Mouse (Mus musculus): ENCODE data around the gene Map7.
A peak's percentile ranks its signal among the peaks of the same experiment; 100 is the strongest.

Map7 gene

DNA sequence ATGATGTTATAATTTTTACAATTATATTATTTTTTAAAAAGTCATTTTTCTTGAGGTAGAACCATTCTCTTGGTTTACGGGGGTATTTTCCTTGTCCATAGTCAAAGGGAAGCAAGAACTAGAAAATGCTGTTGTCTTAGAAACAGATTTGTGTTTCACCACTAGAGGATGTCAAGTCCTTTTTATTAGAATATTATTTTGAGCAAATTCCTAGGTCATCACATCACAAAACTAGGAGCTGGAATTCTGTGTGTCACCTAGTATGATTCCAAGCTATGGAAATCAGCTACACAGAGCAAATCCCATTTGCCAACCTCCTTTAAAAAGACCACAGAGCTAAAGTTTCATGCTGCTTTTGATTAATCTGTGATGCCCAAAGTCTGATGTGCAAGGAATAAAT, 3.9 kb downstream of the Map7 start:
- no peak for DNase-seq (ENCODE audit: low spot score in 2 of 2)

DNA sequence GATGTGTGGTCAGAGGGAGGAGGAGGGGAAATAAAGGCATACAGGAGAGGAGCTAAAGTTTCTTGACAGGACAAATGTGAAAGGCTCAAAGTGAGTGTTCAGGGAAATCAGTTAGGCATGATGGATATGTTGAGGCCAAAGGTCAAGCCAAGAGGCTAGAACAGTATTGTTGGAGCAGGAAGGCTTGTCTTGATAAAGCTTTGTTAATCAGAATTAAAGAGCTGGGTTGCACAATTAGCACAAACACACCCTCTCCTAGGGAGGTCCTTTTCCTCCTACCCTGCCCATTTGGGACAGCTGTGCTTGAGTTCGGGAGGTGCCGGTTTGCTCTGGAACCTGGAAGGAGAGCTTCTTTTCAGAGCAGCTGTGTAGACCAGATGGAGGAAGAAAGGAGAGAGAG, 5.2 kb downstream of the Map7 start:
- DNase-seq (ENCODE audit: low spot score in 2 of 2), result no peak

DNA sequence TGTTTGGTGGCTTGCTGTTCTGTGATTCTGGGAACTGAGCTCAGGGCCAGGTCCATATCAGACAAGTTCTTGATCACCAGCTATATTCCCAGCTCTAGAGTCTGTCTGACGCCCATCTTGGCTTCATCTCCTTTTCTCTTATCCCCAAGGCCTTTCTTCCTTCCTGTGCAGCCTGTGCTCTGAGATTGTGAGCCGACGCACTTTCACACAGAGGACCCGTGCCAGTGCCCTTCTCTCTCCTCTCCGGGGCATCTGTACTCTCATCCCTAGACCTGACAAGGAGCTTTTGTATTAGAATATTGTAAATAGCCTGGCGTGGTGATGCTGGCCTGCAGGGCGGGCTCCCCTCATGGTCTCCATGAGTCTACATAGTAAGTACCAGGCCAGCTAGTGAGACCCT, 7.1 kb downstream of the Map7 start:
- DNase-seq (ENCODE audit: low spot score in 2 of 2), result no peak

DNA sequence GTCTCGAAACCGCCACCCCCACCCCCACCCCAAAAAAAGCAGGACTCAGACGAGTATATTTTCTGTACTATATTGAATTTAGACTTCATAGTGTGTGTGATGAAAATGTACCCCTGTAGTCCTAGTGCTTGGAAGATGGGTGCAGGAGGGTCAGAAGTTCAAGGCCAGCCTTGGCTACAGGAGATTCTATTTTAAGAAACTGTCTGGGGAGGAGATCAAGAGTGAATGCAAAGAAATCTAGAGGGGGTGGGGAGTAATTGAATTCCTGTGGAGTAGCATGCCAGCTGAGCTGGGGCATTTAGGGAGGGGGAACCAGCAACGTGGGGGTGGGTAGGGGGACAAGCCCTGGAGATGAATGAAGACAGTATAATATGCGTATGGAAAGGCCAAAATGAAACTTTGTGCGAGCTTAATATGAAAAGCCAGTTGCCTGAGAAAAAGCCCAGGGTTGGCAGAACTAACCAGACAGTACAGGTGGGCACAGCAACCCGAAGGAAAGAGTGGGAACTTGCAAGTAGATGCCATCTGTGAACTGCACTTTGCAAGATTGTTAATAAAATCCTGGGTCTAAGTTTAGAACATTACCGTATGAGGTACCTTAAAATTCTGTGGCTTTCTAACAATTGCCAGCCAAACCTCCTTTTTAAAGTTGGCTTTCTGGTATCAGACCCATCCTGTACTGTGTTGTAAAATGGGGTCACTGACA, 8.9 kb downstream of the Map7 start:
- no peak for DNase-seq (ENCODE audit: low spot score in 2 of 2)

DNA sequence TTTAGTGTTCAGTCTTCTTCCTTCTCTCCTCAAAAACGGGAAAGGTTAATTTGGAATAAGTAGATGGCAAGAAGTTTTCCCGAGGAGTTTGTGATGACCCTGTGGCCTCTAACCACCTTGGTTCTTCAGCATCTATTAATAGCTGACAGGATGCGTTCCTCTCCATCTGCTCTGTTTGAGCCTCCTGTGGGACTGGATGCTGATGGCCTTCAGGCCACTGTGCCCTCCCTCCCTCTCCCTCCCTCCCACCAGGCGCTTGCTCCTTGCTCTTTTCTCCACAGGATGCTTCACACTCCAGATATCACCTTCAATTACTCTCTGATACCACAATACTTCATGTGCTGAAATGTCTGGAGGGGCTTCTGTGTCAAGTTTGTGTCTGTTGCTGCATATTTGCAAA, 10.5 kb downstream of the Map7 start:
- no peak for DNase-seq (ENCODE audit: low spot score in 2 of 2)

DNA sequence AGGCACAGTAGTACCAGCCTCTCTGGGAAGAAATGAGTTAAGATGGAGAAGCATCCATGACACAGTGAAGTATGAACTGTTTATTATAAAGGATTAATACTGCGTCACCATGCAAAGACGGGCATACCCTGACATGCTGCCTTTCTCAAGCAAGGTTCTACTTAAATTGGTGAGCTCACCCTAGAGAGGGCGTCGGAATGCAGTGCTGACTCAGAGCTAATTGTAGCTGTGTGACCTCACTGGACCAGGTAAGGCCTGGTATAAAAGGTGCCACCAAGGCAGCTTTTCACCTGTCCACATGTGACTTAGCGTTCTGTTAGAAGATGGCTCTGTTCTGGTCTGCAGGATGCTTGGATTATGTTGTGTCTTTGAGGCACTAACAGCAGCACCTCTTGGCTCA, 11.0 kb downstream of the Map7 start:
- no peak for DNase-seq (ENCODE audit: low spot score in 2 of 2)

DNA sequence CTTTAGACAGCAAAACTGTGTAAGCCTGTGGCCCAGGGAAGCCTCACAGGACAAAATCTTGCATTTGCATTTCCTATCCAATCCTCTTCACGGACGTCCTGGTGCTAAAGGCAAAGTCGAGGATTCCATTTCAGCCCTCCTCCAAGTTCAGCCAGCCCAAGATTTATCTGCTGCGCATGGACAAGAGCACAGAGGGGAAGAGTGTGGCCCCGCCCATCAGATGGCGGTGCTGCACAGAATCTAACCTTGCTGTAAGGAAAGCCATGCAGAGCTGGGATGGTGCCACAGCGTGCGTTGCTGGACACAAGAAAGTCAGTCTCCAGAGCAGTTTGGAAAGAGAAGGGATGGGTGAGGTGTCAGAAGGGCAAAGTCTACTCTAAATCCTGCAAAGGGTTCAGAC, 12.6 kb downstream of the Map7 start:
- no peak for DNase-seq (ENCODE audit: low spot score in 2 of 2)

DNA sequence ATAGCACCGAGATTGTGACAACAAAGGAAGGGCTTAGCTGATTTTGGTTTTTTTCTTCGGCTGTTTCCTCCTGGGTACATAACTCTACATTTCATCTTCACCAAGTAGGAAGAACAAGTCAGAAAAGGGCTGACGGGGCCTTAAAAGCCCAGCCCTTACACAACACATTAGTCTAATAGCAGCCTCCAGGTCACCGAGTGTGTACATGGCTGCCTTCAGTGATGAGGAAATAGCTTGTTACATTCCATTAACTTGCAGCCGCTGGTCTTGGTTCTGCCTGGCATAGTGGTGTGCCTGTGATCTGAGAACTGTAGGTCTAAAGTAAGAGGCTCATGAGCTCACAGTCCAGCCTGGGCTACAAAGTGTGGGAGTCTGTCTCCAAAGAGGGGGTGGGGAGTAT, 16.5 kb downstream of the Map7 start:
- DNase-seq (ENCODE audit: low spot score in 2 of 2), result no peak

DNA sequence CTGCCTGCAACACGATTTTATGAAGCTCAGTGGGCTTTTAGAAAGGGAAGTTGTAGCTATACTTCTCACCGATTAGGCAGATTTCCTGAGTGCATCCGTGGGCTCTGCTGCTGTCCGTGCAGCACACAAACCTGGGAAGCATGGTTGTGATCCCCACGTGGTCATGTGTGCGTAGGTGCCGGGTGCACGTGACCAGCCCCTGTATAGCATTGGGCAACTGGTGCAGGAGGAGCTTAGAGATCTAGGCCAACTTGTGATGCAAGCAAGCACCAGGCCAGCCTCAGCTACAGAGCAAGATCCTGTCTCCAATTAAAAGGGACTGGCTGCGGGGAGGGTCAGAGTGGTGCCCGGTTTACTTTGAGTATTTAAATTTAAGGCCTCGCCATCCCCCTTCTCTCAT, 18.5 kb downstream of the Map7 start:
- DNase-seq (ENCODE audit: low spot score in 2 of 2), result no peak

DNA sequence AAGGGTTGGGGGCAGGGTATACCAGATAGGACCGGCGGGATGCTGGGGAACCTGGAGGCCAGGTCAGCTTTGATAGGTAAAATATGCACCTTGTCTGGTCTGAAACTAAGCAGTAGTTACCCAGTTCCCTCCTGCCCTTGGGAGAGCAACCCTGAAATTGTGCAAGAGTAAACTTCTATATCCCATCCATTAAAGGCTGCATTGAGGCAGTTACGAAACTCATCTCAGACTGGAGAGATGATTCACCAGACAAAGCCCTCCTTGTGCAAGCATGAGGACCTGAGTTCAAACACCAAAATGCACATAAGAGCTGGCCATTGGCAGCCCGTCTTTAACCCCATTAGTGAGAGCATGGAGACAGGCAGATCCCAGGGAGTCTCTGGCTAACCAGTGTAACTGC, 19.2 kb downstream of the Map7 start:
- no peak for DNase-seq (ENCODE audit: low spot score in 2 of 2)

DNA sequence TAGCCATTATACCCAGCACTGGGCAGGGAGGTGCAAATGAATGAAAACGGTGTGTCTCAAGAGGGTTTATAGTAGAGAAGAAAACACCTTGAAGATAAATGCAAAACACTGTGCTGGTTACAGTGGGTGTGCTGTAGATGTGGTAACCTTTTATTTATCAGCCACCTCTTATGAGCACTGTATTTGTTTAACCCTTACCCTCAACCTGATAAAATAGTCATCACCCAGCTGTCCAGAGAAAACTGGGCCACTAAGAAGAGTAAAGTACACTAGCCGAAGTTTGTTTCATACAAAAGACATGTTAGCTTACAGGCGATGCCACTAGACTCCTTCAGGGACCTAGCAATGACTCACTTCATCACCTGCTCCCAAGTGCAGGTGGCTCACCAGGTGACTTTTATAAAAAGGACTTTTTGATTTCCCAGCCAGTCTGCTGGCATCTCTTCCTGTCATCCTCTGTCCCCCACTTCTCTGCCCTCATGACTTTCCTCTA, 21.0 kb downstream of the Map7 start:
- DNase-seq (ENCODE audit: low spot score in 2 of 2), result no peak

DNA sequence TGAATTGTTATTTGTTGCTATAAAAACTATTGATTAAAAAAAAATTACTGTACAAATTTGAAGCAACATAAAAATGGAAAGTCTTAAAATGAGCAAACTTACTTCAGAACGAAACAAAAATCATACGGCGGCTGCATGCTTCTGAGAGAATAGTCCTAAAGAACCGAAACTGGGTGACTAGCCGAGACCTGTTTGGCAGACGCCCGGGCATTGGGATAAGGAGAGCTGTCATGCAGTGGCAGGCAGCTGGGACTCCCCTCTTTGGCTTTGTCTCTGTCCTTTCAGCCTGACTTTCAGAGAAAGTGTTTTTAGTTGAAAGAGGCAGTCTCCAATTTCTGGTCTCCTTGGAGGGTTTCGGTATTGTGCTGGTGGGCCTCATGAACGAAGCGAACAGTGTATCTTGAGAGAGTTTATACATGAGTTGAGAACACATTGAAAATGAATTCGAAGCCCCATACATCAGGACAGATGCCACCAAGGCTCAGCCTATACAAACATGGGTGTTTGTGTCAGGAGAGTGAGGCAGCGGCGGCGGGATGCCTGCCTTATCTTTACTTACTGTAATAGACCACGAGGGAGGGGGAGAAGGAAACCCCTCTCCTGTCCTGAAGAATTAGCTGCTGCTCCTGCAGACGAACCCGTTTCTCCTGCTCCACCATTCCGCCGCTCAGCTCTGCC, 21.8 kb downstream of the Map7 start:
- DNase-seq (ENCODE audit: low spot score in 2 of 2), result no peak

DNA sequence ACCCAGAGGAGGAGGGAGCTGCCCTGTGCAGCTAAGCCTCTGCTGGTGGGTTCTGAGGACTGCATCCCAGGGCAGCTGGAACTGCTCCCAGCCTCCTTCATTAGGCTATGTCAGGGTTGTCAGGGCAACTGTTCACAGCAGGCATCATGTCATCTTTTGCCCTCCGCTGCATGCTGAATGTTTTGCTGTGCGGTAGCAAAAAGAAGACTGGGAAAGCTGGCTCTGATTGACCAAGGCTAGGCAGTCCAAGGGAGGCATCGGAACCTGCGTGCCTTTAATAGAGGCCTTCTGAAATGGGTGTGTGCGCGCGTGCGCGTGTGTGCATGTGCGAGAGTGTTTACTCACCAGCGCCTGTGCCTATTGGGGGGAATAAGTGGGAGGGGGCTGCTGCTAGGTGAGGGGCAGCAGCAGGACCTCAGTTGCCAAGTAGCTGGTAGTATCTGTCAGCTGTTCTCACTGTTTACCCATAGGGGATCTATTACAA, 22.4 kb downstream of the Map7 start:
- DNase-seq (ENCODE audit: low spot score in 2 of 2), result peak; percentile 67

DNA sequence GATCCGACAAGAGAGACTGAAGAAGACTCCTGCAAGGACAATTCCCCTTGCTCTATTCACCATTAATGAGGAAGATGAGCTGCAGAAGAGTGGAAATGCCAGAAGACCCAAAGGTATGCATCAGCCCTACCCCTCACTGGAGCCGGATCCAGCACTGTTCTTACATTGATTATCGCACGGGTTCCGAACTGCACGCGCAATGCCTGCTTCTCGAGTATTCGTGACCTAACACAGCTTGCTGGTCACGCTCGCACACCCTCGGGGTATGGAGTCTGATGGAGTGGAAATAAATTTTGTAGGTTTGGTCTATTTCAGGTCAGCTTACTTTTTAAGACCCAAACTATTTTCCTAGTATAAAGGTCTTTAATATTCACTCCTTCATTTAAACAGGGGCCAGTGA, 22.9 kb downstream of the Map7 start:
- DNase-seq (ENCODE audit: low spot score in 2 of 2), result peak in 1 of 2 experiments; percentile 47

DNA sequence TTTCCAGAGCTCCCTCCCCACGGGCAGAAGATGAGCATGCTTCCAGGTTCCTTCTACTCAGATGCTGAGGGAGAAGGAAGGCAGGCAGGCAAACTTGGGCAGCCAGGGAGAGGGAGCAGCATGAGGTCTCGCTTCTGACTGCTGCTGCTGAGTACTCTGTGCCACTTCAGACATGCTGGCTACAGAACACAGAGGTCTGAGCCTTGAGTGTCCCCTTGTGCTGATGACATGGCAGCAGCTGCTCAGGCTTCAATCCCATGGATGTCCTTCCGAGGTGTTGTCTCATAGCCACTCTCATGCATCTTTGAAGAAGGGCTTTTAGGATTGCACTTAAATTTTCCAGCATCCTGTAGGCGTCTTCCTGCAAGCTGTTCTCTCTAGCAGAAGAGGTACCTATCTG, 23.5 kb downstream of the Map7 start:
- DNase-seq (ENCODE audit: low spot score in 2 of 2), result no peak

DNA sequence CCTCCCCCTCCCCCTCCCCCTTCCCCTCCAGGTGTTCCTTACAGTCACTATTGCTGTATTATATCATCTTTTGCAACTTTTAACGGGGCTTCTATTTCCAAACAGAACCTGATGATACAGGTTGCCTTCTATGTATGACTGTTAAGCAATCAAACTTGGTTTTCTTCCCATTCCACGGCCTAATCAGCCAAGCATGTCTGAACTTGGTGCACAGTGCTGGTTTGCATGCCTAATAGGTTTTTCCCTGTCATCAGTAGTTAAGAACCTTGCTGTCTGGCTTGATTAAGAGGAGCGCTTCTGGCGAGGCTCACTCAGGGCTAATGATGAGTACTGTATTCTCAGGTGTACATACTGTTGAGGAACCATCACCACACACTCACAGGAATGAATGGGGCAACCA, 25.5 kb downstream of the Map7 start:
- no peak for DNase-seq (ENCODE audit: low spot score in 2 of 2)

DNA sequence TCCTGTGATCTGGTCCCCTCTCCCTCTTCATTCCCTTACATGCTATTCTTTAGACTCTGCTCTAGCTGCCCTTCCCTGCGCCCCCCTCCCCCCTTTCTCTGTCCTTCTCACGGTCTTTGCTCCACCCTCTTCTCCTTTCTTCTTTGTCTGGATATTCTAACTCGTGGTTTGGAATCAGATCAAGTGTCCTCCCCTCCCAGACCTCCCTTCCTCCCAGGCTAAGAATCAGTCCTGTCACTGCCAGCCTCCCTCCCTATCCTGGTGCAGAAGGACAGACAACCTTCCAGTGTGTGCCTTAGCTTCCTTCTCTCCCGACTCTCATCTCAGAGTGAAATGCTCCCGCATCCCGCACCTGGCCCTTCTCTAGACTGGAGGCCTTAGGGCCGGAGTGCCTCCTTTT, 27.8 kb downstream of the Map7 start:
- no peak for DNase-seq (ENCODE audit: low spot score in 2 of 2)

DNA sequence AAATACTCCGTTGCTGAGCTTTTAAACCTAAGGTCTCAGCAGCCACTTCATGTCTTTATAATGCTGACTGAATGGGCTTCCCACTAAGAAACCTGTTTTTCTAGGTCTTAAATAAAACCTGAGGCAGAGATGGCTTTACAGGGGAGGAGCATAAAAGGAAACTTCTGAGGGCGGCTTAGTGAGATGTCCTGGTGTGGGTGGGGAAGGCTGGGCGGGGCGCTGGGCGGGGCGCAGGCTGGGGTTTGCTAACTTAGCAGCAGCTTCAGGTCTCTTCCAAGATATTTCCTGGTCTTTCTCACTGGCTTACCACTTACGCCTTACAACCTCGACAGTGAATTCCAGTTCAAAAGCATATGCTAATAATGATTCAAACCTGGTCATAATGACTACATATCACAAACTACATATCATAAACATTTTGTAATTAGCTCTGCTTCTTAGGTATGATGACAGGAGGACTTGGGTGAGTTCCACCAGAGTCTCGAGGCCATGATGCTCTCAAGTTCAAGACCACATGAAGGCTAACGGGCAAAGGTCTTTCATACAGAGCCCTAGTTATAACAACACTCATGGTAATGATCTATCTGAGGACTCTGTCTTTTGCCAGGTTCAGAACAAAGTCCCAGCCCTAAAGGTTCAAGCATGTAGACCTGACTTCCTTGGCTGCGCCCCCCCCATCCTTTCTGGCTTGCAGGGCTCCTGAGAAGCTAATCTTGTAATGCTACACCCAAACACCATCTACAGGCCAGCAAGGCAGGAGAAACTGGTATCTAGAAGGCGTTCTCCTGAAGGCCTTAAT, 30.7 kb downstream of the Map7 start:
- no peak for DNase-seq (ENCODE audit: low spot score in 2 of 2)

DNA sequence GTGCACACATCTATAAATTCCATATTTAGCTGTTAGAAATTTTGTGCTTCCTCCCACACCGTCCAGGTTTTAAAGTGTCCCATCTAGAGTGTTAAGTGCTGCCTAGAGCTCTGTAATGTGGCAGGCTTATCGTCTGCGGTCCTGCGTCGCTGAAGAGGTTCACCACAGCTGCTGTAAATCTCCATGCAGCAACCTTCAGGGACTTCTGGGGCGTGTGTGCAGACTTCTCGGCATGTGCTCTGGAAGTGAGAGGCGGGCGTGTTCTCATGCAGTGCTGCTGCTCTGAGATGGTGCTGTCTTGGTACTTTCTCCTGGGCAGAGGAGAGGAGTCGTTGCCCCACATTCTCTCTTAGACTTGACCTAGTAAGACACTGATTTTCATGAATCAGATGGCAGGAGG, 32.9 kb downstream of the Map7 start:
- DNase-seq (ENCODE audit: low spot score in 2 of 2), result no peak

DNA sequence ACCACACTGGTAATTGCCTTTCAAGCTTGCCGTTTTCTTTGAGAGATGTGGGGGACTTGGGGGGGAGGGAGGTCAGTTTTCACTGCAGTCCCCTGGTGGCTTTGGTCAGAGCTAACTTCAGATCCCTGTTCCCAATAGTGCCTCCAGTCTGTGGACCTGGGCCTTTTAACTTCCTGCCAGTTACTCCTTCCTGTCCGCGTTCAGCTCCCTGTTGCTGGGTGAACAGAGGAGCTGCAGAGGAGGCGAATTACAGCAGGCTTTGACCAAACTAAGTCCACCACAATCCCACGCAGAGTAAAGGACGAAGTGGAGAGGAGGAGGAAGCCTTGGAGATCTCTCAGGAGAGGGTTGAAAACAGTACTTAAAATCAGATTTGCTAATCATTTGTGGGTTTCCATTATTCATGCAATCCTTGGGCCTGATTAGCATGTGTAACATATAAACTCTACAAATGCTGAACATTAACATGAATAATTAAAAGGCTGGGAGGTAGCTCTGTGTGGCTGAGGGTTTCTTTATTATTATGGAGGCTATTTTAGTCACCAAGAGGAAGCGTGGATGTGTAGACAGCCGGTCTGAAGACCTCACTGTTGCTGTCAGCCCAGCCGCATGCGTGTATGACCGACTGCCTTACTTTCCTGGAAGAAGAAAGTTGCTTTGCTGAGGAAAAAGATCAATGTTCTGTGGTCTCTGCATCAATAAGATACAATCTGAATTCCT, 33.6 kb downstream of the Map7 start:
- no peak for DNase-seq (ENCODE audit: low spot score in 2 of 2)

DNA sequence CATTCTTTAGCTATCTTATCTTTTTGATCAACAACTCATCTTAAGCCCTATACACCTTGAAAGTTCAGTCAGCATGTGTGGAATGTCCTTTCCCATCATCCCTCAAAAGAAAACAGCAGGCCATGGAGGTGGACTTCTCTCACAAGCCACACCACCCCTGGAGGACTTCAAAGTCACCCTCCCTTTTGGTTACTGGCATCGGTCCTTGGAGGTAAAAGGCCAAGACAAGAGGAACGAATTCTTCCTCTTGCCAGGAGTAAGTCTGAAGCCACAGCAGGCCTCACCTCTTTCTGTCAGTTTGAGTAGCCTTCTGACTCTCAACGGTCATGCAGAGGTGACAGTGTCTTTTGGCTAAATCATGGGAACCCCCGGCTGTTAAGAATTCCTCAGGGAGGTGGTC, 36.1 kb downstream of the Map7 start:
- no peak for DNase-seq (ENCODE audit: low spot score in 2 of 2)

DNA sequence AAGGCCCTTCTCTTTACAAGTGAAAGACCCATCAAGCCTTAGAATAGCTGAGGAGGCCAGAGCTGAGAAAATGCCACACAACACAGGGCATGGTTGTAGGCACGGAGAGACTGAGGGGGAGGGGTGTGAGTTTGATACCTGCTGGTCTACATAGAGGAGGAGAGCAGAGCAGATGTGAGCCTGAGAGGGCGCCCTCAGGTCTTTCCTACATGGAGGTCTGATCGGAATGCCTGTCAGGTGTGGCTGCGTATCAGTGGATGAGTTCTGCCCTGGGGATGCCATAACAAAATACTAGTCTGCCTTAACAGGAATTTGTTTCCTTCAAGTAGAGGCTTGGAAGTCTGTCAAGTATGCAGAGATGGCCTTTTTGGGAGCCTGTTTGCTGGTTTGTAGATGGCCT, 37.0 kb downstream of the Map7 start:
- DNase-seq (ENCODE audit: low spot score in 2 of 2), result no peak
